Mouse (Mus musculus) forebrain, embryonic 11.5 days (tissue): ENCODE data around the gene Prr18. TPM values are rescaled to one million over a fixed set of nuclear protein-coding genes. Genes with fewer than 3 reads are reported as not detected.

Source experiments
- ATAC-seq: fragments of 200-750 bp; cut with Nextera tagmentation; replicated peaks from 2 replicates; pipeline ENCODE4 v1.8.0; 2017; ENCODE audit warnings: moderate TSS enrichment; ENCODE audit not compliant: low FRiP score
- DNase-seq: peaks from one replicate; pipeline ENCODE4 v3.0.0-alpha.2; 2017; ENCODE audit warnings: low spot score
- H3K27ac ChIP-seq: fragments of 300-500 bp; sonication (generic); 2 replicates; pipeline ENCODE4 v1.5.1; 2014; ENCODE audit warnings: low read depth, low read length
- H3K27me3 ChIP-seq: fragments of 300-500 bp; sonication (generic); 2 replicates; pipeline ENCODE4 v1.6.1; 2014; ENCODE audit warnings: mild to moderate bottlenecking, low read length, mixed read lengths; ENCODE audit not compliant: control insufficient read depth, insufficient read depth
- H3K36me3 ChIP-seq: fragments of 300-500 bp; sonication (generic); 2 replicates; pipeline ENCODE4 v1.6.1; 2014; ENCODE audit warnings: mild to moderate bottlenecking, low read length, moderate library complexity, mixed read lengths; ENCODE audit not compliant: control insufficient read depth, insufficient read depth
- H3K4me1 ChIP-seq: fragments of 300-500 bp; sonication (generic); replicated peaks from 2 replicates; pipeline ENCODE4 v1.6.1; 2014; ENCODE audit warnings: low read length, mixed read lengths; ENCODE audit not compliant: control insufficient read depth, insufficient read depth
- H3K4me2 ChIP-seq: fragments of 300-500 bp; sonication (generic); 2 replicates; pipeline ENCODE4 v1.6.1; 2014; ENCODE audit warnings: low read depth, mild to moderate bottlenecking, low read length, moderate library complexity, mixed read lengths; ENCODE audit not compliant: severe bottlenecking
- H3K4me3 ChIP-seq: fragments of 300-500 bp; sonication (generic); 2 replicates; pipeline ENCODE4 v1.5.1; 2014; ENCODE audit warnings: low read depth, low read length
- H3K9ac ChIP-seq: fragments of 300-500 bp; sonication (generic); 2 replicates; pipeline ENCODE4 v1.6.1; 2014; ENCODE audit warnings: low read length
- H3K9me3 ChIP-seq: fragments of 300-500 bp; sonication (generic); 2 replicates; pipeline ENCODE4 v1.6.1; 2016; ENCODE audit warnings: low read length, mixed read lengths; ENCODE audit not compliant: control insufficient read depth
- WGBS: fragments of 180-500 bp; shearing (Covaris S2); extraction: QIAGEN DNeasy Blood & Tissue Kit; methylation state at CpG from one replicate; pipeline ENCODE4 v1.1.7; 2014; 5-methylcytosine and 5-hydroxymethylcytosine counted together
- polyA plus RNA-seq: library from polyadenylated mRNA; unstranded; fragments of >200 nt; fragmentation: Nextera tagmentation; extraction: Ambion mirVana; gene quantifications from 2 replicates; pipeline ENCODE4 v1.2.1, GENCODE M21; 2014

The Prr18 gene
- polyA plus RNA-seq, 1 experiment from 2014 or later, result 1.2 TPM

DNA sequence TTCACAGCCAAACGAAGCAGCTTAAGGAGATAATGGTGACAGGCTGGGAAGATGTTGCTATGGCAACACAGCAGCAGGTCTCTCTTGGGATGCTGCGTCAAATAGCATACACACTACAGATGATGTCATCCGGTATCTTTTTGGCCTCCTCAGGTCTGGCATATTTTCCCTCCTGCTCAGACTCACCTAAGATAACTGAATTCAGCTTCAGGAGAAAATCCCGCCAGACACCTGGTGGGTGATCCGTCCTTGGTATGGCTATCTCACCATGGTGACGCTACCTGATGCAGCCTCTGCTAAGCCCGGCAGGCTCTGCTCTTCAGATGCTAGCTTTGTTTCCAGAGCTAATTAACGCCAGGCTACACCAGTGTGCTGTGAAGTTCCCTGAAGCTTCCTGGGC is 31.3 kb downstream of the Prr18 start:
- Histone ChIP-seq H3K4me1 (peaks cover 38% of the 10 kb centered on the region), H3K9ac (0 out of 2 replicates have a peak overlapping the region, but pooled peaks have one; percentile 35), H3K4me2 (peak overlapping the region; percentile 29; the same call in 1 of the 2 replicates), H3K36me3 (no peaks in the 10 kb centered on the region), H3K27ac (peak overlapping the region; percentile 89), H3K27me3 (no peaks in the 10 kb centered on the region), H3K9me3 (no peaks in the 10 kb centered on the region), H3K4me3 (no peak overlapping the region)
- DNase-seq, result peak; percentile 61
- peak; percentile 52 for ATAC-seq
- 6% methylated on average over 8 of the region's 8 CpGs for WGBS

DNA sequence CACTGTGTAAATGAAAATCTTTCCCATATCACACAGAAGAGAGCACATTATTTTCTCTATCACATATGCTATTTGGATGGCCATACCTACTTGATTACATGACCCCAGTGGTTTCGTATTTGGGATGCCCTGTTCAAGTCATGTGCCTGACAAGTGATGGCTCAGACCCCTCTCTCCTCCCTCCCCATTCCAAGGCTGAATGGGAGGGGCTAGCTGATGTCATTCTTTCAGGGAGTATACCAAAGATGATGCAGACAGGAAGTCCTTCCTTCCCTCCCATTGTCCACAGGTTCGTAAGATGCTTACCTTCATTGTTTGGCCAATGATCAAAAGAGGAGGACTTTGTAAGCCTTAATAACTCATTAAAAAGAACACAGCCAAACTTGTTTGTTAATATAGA is 31.9 kb downstream of the Prr18 start:
- ATAC-seq (no peak), DNase-seq (no peak)
- H3K9ac ChIP-seq, result no peak overlapping the region
- H3K27ac ChIP-seq, result peak overlapping the region; percentile 89
- WGBS, result 39% methylated on average over 2 of the region's 2 CpGs
- H3K4me2 ChIP-seq, result no peak overlapping the region
- H3K4me3 ChIP-seq, result no peak overlapping the region
- no peaks in the 10 kb centered on the region for H3K36me3 ChIP-seq
- no peaks in the 10 kb centered on the region for H3K9me3 ChIP-seq
- peaks cover 38% of the 10 kb centered on the region for H3K4me1 ChIP-seq
- H3K27me3 ChIP-seq, result no peaks in the 10 kb centered on the region

DNA sequence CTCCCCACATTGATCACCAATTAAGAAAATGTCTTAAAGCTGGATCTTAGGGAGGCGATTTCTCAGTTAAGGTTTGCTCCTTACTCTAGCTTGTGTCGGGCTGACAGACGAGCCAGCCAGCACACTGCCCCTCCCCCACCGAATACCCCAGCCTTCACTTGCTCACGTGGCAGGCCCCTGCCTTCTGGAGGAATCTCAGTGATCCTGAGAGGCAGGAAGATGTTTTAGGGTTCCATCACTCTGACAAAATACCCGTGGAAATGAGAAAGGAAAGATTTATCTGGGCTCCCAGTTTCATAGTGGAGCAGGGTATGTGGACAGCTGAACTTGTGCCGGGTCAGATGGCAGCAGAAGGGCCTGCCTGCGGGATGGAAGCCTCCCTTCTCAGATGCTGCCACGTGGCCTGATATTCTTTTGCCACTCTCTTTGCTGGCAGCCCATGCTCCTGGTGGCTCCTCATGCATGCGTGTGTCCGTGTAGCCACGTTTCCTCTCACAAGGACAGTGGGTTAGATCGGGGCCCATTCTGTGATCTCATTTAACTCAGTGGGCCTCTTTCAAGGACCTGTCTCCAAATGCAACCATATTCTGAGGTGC is 33.5 kb downstream of the Prr18 start:
- ATAC-seq, result no peak
- 21% methylated on average over 13 of the region's 13 CpGs for WGBS
- Histone ChIP-seq H3K4me2 (no peak overlapping the region), H3K4me3 (no peak overlapping the region), H3K9me3 (no peaks in the 10 kb centered on the region), H3K4me1 (peaks cover 38% of the 10 kb centered on the region), H3K27ac (peak overlapping the region; percentile 98), H3K9ac (peak overlapping the region; percentile 44; the same call in 1 of the 2 replicates), H3K27me3 (no peaks in the 10 kb centered on the region), H3K36me3 (no peaks in the 10 kb centered on the region)
- peak; percentile 74 for DNase-seq

DNA sequence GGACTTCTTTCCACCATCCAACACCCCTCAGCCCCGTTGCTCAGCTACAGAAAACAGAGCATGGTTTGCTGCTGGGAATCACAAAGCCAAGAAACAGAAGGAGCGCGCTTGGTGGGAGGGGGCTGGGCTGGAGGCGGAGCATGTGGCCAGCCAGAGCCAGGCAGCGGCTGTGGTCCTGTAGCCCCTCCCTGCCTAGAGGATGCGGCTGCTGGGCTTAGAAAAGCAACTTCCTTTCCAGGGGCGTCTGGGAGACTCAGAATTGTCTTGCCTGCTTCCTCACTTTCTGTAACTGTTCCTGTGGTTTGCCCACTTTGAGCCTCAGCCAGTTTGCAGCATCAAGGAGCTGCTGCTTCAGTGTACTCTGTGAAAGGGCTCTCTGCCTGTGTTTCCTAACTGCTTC is 34.6 kb downstream of the Prr18 start:
- Histone ChIP-seq H3K9ac (peak overlapping the region; percentile 57), H3K9me3 (no peaks in the 10 kb centered on the region), H3K27me3 (no peaks in the 10 kb centered on the region), H3K36me3 (no peaks in the 10 kb centered on the region), H3K4me1 (peaks cover 36% of the 10 kb centered on the region), H3K4me2 (peak overlapping the region; percentile 54), H3K4me3 (peak overlapping the region; percentile 21), H3K27ac (peak overlapping the region; percentile 98)
- ATAC-seq (peak; percentile 79), DNase-seq (peak; percentile 92)
- WGBS, result 0% methylated on average over 7 of the region's 7 CpGs

DNA sequence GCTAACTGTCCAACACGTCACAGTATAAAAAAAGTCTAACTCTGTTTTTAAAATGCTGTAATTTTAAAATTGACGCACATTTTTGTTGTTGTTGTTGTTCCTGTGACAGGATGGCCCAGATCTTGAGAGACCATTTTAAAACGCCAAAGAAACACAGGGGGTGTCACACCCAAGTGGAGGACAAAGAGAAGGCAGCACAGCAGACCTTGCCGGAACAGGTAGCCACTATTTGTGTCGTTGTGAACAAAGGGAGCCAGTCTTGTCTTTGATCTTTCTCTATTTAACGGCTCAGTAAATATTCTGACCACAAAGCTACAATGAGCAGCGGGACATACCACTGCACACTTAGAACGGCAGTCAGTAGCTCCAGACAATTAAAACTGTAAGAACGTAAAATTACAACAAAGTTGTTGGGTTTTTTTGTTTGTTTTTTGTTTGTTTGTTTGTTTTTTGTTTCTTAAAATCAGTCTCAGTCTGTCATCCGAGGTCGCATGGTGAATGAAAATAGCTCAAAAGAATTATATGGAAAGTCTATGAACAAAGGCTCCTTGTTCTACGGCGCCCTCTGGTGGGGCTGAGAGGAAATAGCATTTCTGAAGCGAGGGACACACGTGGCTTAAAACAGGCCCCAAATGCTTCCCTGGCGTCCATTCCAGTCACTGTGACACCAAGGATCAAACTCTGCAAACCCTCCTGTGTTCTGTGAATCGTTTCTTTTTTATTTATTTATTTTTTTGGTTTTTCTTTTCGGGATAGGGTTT is 35.2 kb downstream of the Prr18 start:
- H3K9ac ChIP-seq, result peak overlapping the region; percentile 57
- no peaks in the 10 kb centered on the region for H3K27me3 ChIP-seq
- no peaks in the 10 kb centered on the region for H3K9me3 ChIP-seq
- no peaks in the 10 kb centered on the region for H3K36me3 ChIP-seq
- H3K4me3 ChIP-seq, result peak overlapping the region; percentile 21
- DNase-seq, result peak; percentile 87
- peaks cover 30% of the 10 kb centered on the region for H3K4me1 ChIP-seq
- under 1% methylated on average over 18 of the region's 18 CpGs for WGBS
- ATAC-seq, result peak; percentile 27
- H3K27ac ChIP-seq, result peak overlapping the region; percentile 98
- H3K4me2 ChIP-seq, result peak overlapping the region; percentile 54

DNA sequence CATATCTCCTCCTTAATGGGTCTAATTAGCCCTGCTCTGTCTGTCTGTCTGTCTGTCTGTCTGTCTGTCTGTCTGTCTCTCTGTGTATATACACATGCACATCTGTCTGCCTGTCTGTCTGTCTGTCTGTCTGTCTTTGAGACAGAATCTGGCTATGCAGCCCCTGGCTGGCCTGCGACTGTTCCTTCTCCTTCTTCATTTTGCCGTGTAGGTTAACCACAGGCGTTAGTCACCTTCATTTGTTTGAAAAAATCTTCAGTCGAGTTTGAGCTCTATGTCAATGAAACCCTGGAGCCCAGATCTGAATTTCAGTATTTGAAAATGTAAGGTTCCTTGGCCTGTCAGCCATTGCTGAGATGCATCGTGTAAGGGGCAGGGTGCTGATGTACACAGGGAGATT is 40.0 kb downstream of the Prr18 start:
- Histone ChIP-seq H3K9me3 (no peaks in the 10 kb centered on the region), H3K4me3 (no peak overlapping the region), H3K4me1 (peaks cover under 1% of the 10 kb centered on the region; the same call in 1 of the 2 replicates), H3K4me2 (no peak overlapping the region), H3K27me3 (no peaks in the 10 kb centered on the region), H3K27ac (no peak overlapping the region), H3K9ac (no peak overlapping the region), H3K36me3 (no peaks in the 10 kb centered on the region)
- DNase-seq, result no peak
- ATAC-seq, result no peak
- 69% methylated on average over 5 of the region's 5 CpGs for WGBS

DNA sequence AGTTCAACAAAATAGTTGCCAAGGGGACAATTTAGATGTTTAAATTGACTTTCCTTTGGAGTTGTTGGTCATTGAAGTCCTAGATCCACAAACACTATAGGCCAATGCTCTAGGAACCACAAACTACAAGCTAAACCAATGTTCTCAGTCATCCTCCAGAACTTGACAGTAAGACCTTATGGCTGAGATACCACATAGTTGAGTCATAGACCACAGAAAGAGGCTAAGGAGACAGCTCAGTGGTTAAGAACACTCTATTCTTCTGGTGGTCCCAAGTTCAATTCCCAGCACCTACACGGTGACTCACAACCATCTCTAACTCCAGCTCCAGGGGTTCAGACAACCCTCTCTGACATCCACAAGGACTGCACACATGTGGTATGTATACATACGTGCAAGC is 48.2 kb downstream of the Prr18 start:
- ATAC-seq, result no peak
- Histone ChIP-seq H3K36me3 (no peaks in the 10 kb centered on the region), H3K4me2 (no peak overlapping the region), H3K4me3 (no peak overlapping the region), H3K9ac (no peak overlapping the region), H3K27me3 (peaks cover 28% of the 10 kb centered on the region), H3K27ac (no peak overlapping the region), H3K4me1 (peaks cover 6% of the 10 kb centered on the region; the same call in 1 of the 2 replicates), H3K9me3 (no peaks in the 10 kb centered on the region)
- 92% methylated on average over 2 of the region's 2 CpGs for WGBS
- DNase-seq, result no peak

DNA sequence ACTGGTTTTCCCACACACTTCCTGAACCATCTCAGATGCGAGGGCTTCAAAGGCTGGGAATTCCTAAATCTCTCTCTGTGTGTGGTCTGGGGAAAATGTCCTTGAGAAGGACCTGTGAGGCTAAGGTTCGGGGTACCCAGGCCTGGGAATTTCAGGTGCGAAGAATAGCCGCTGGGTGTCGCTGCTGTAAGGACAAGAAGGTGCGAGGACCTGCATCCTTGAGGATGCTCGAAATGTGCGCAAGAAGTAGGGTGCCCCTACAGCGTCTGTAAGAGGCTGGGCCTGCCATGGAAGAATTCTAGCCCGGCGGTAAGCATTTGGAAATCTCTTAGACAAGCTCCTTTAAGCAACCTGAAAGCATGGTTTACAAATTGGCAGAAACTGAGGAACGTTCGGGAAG is 51.2 kb downstream of the Prr18 start:
- peak; percentile 77 for DNase-seq
- Histone ChIP-seq H3K36me3 (no peaks in the 10 kb centered on the region), H3K27ac (no peak overlapping the region), H3K9ac (no peak overlapping the region), H3K4me3 (peak overlapping the region; percentile 19; the same call in 1 of the 2 replicates), H3K27me3 (peaks cover 31% of the 10 kb centered on the region), H3K4me2 (peak overlapping the region; percentile 52; the same call in 1 of the 2 replicates), H3K4me1 (peaks cover 6% of the 10 kb centered on the region; the same call in 1 of the 2 replicates), H3K9me3 (no peaks in the 10 kb centered on the region)
- 3% methylated on average over 13 of the region's 13 CpGs for WGBS
- no peak for ATAC-seq
